Mouse (Mus musculus) adrenal gland, postnatal 4 days (tissue): Measurements from ENCODE around the gene Vmn1r42. TPM values are rescaled to one million over a fixed set of nuclear protein-coding genes. Genes with fewer than 3 reads are reported as not detected.
"Not testable (repeated sequence)": the region's sequence is repeated elsewhere in the genome, so short reads cannot be mapped to it uniquely, and the experiment has no call there.

ENCODE experiments used
- DNase-seq, 2 experiments: peaks; one replicate each; pipeline ENCODE4 v3.0.0; 2021 to 2022; ENCODE audit warnings: low spot score in 2 of 2, mixed read lengths in 2 of 2
- long read RNA-seq, 2 experiments: library from polyadenylated mRNA; stranded (forward); transcript quantifications; one replicate each; pipeline ENCODE4 v2.0.0; 2021
- total RNA-seq, 2 experiments: library from RNA; stranded (reverse); gene quantifications; 2 replicates each; pipeline ENCODE4 v1.2.3; 2021

The Vmn1r42 gene
- total RNA-seq, result not detected
- long read RNA-seq, experiment 1, result 0 reads
- long read RNA-seq, experiment 2, result 0 reads

DNA sequence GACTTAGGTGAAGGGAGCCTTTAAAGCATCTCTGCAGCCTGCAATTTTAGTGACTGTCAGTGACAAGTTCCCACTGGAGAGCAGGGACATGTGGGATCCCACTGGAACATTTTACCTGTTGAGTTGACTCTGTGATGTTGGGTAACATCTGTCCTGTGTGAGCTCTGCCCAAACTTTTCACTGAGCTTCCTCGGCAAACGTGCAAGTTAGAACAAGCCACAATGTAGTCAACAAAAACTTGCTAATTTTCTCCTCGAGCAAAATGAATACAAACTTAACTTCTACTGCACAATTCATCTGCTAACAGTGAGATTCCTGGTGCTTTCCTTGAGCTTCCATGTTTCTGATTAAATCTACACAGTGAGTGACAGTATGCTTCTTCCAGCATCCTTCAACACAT, at the start of gene Vmn1r42, which contains the start of gene Vmn1r43:
Vmn1r42 (minus strand) TSS at position 101 of the 400 bp plus-strand sequence.
Vmn1r43 (minus strand) TSS at position 101 of the 400 bp plus-strand sequence.
- DNase-seq, result not testable (repeated sequence)

DNA sequence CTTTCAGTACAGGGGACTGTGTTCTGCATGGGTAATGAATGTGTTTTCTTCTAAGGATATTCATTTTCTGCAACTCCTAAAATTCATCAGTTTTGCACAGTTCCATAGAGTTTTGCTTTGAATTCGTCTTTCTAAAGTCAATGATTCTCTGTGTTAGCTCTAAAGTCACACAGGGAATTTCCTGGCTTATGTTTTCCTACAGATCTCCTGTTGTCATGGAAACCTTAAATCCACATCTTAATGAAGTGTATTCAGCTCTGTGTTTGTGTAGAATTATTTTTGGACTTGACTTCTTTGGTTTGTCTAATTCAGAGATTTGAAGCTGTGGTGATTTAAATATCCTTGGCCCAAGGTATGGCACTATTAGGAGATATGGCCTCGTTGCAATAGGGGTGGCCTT, 7.6 kb upstream of the Vmn1r42 start:
- DNase-seq, result no peak

DNA sequence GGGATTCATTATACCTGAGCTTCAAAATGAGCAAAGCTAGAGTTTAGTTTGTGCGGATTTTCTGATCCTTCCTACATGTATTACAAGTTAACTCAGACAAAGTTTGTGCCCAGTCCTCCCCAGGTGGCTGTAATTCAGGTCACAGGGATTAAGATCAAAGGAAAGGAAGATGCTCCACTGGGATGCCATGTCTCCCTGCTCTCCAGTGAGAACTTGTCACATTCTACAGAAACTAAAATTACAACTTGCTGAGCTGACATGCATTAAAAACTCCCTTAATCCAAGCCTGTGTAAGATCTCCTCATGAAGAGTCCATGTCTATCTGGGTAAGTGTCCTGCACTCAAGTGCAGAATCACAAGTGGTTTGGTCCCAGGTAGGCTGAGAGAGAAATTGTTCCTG, 7.1 kb upstream of the Vmn1r42 start, which contains the start of gene Vmn1r44:
Vmn1r44 (plus strand) TSS at position 301 of the 400 bp plus-strand sequence.
- no peak for DNase-seq

DNA sequence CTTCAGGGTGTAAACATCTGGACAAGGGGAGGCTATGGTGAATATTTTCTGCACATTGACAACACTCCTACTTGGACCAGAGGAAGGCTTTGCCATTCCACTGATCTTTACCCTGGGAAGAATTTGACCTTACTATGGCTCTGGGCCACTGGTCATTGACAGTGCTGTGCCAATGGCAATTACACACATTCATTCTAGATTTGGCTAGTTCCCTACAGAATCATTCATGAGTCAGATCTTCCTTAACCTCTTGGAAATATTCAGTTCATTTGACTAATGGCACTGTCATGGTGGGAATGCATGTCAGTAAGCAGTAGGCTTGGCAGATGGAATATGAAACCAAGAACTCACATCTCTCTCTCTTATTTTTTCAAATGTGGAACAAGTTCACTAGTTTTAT, 4.7 kb upstream of the Vmn1r42 start:
- no peak for DNase-seq

- no peak for DNase-seq
Observed at GRCm38 (mm10) chr6:89876963-89877362, 750 bp upstream of the Vmn1r42 start.

GRCm38 (mm10) chr6:89867976-89868375, 8.2 kb downstream of the Vmn1r42 start:
- DNase-seq, result no peak

GRCm38 (mm10) chr6:89867276-89867675, 8.9 kb downstream of the Vmn1r42 start:
- DNase-seq, result no peak

DNA sequence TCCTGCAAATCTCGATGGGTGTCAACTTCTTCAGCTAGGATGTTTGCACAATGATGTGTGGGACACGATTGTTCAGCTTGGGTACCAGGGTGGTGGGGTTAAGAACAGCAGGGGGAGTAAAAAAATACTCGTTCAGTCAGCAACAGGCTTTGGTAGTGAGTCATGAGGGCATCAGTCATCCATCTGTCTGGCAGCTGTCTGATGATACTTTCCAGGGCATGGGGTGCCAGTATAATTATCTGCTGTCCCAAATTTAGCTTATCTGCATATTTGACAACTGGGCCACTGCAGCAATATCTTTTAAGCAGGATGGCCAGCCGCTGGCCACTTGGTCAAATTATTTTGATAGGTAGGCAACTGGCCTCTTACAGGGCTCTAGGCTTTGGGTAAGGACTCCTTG, 12.4 kb downstream of the Vmn1r42 start:
- DNase-seq, result no peak

DNA sequence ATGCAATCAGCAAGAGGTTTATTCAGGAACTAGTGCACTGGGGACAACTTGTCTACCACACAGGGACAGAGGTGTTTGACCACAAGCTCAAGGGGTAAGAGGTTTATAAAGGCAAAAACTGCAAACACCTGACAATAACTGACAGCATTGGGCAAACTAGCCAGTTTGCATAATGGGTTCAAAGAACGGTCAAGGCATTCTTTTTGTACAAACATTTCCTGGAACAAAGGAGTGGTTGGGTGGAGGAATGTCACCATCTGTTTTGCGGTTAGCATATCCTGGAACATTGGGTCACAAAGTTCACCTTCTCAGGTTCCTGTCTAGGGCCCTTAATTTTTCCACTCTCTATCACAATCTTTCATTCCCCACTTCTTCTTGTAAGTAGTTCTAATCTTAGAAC, 16.4 kb downstream of the Vmn1r42 start:
- no peak for DNase-seq

DNA sequence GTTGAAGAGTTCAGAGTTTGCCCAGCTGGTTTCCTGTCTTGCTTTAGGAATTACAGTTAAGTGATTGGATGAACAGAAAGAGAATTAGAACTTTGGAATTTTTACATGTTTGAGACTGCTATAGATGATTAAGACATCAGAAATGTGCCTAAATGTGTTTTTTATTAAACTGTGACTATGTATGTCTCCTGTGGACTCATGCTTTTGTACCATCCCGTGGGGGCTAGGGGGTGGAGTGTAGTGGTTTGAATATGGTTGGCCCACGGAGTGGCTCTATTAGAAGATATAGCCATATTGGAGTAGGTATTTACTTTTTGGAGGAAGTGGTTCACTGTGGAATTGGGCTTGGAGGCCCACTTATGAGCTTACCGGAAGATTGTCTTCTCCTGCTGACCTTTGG, 18.7 kb downstream of the Vmn1r42 start:
- DNase-seq, result no peak

Other genes starting within 250 kb of the Vmn1r42 start
- 10 to 100 TPM; 17.6 to 18.1 TPM for gene Txnrd3, start 232.4 kb downstream of the Vmn1r42 start, total RNA-seq
- not detected for gene Vmn1r40, start 168.9 kb downstream of the Vmn1r42 start, total RNA-seq
- gene Vmn1r41, start 135.6 kb downstream of the Vmn1r42 start, total RNA-seq, result not detected
- not detected for gene Vmn1r43, start within 50 bp of the Vmn1r42 start, total RNA-seq
- gene Vmn1r44, start 7.2 kb upstream of the Vmn1r42 start, total RNA-seq, result not detected
- gene Vmn1r45, start 64.2 kb upstream of the Vmn1r42 start, total RNA-seq, result not detected
- gene Vmn1r46, start 92.9 kb upstream of the Vmn1r42 start, total RNA-seq, result not detected
- gene Vmn1r47, start 139.7 kb upstream of the Vmn1r42 start, total RNA-seq, result not detected
- gene Vmn1r48, start 160.4 kb upstream of the Vmn1r42 start, total RNA-seq, result not detected
- gene Vmn1r49, start 202.1 kb upstream of the Vmn1r42 start, total RNA-seq, result not detected
- gene Vmn1r50, start 225.0 kb upstream of the Vmn1r42 start, total RNA-seq, result not detected
- not detected for gene Vmn1r51, start 246.2 kb upstream of the Vmn1r42 start, total RNA-seq